Mouse (Mus musculus): ENCODE data around the gene Itga11. TPM values are rescaled to one million over a fixed set of nuclear protein-coding genes. Genes with fewer than 3 reads are reported as not detected.

Gene Itga11
- polyA plus RNA-seq, 1 experiment = 3.8 TPM

GRCm38 (mm10) chr9:62724175-62724574 lies 46.5 kb downstream of the Itga11 start:
- WGBS = 94% methylated on average over 9 of the region's 9 CpGs
- no peaks in the 10 kb centered on the region for H3K36me3 ChIP-seq (ENCODE audit: control insufficient read depth, insufficient read depth, low read length)
- no peak overlapping the region for H3K4me3 ChIP-seq (ENCODE audit: low read depth, low read length)
- TF ChIP-seq CTCF (IDR thresholded peaks at IDR 0.05; ENCODE audit: extremely low read depth, insufficient read length, insufficient replicate concordance, low read depth, low read length) (no peak), POLR2A (IDR thresholded peaks at IDR 0.05; ENCODE audit: low read depth, low read length) (no peak)
- H3K27me3 ChIP-seq (ENCODE audit: control insufficient read depth, insufficient read depth, low read length) = no peaks in the 10 kb centered on the region
- no peaks in the 10 kb centered on the region for H3K4me1 ChIP-seq (ENCODE audit: control insufficient read depth, insufficient read depth, insufficient read length, low read length)
- no peak overlapping the region for H3K27ac ChIP-seq (ENCODE audit: insufficient read depth, low read depth, low read length)

- WGBS = 42% methylated on average over 5 of the region's 5 CpGs
- TF ChIP-seq POLR2A (IDR thresholded peaks at IDR 0.05; ENCODE audit: low read depth, low read length) (no peak), CTCF (IDR thresholded peaks at IDR 0.05; ENCODE audit: extremely low read depth, insufficient read length, insufficient replicate concordance, low read depth, low read length) (no peak)
- Histone ChIP-seq H3K27me3 (ENCODE audit: control insufficient read depth, insufficient read depth, low read length) (no peaks in the 10 kb centered on the region), H3K36me3 (ENCODE audit: control insufficient read depth, insufficient read depth, low read length) (no peaks in the 10 kb centered on the region), H3K27ac (ENCODE audit: insufficient read depth, low read depth, low read length) (no peak overlapping the region), H3K4me3 (ENCODE audit: low read depth, low read length) (no peak overlapping the region), H3K4me1 (ENCODE audit: control insufficient read depth, insufficient read depth, insufficient read length, low read length) (no peaks in the 10 kb centered on the region)
Observed at GRCm38 (mm10) chr9:62725247-62725646, 47.6 kb downstream of the Itga11 start.

GRCm38 (mm10) chr9:62726472-62726871 lies 48.8 kb downstream of the Itga11 start:
- TF ChIP-seq POLR2A (IDR thresholded peaks at IDR 0.05; ENCODE audit: low read depth, low read length) = no peak
- TF ChIP-seq CTCF (IDR thresholded peaks at IDR 0.05; ENCODE audit: extremely low read depth, insufficient read length, insufficient replicate concordance, low read depth, low read length) = no peak
- WGBS = 60% methylated on average over 6 of the region's 6 CpGs
- Histone ChIP-seq H3K27ac (ENCODE audit: insufficient read depth, low read depth, low read length) (no peak overlapping the region), H3K36me3 (ENCODE audit: control insufficient read depth, insufficient read depth, low read length) (no peaks in the 10 kb centered on the region), H3K27me3 (ENCODE audit: control insufficient read depth, insufficient read depth, low read length) (no peaks in the 10 kb centered on the region), H3K4me3 (ENCODE audit: low read depth, low read length) (no peak overlapping the region), H3K4me1 (ENCODE audit: control insufficient read depth, insufficient read depth, insufficient read length, low read length) (no peaks in the 10 kb centered on the region)

GRCm38 (mm10) chr9:62744558-62745275 lies 67.1 kb downstream of the Itga11 start:
- WGBS = 51% methylated on average over 7 of the region's 7 CpGs
- H3K4me1 ChIP-seq (ENCODE audit: control insufficient read depth, insufficient read depth, insufficient read length, low read length) = no peaks in the 10 kb centered on the region
- TF ChIP-seq CTCF (IDR thresholded peaks at IDR 0.05; ENCODE audit: extremely low read depth, insufficient read length, insufficient replicate concordance, low read depth, low read length) (peak; percentile 58; the same call in 1 of the 2 replicates), POLR2A (IDR thresholded peaks at IDR 0.05; ENCODE audit: low read depth, low read length) (no peak)
- no peak overlapping the region for H3K4me3 ChIP-seq (ENCODE audit: low read depth, low read length)
- no peak overlapping the region for H3K27ac ChIP-seq (ENCODE audit: insufficient read depth, low read depth, low read length)
- H3K36me3 ChIP-seq (ENCODE audit: control insufficient read depth, insufficient read depth, low read length) = no peaks in the 10 kb centered on the region
- peaks cover 5% of the 10 kb centered on the region; the same call in 1 of the 2 replicates for H3K27me3 ChIP-seq (ENCODE audit: control insufficient read depth, insufficient read depth, low read length)

- TF ChIP-seq CTCF (IDR thresholded peaks at IDR 0.05; ENCODE audit: extremely low read depth, insufficient read length, insufficient replicate concordance, low read depth, low read length) = no peak
- TF ChIP-seq POLR2A (IDR thresholded peaks at IDR 0.05; ENCODE audit: low read depth, low read length) = no peak
- Histone ChIP-seq H3K27ac (ENCODE audit: insufficient read depth, low read depth, low read length) (no peak overlapping the region), H3K27me3 (ENCODE audit: control insufficient read depth, insufficient read depth, low read length) (peaks cover 5% of the 10 kb centered on the region; the same call in 1 of the 2 replicates), H3K4me3 (ENCODE audit: low read depth, low read length) (no peak overlapping the region), H3K36me3 (ENCODE audit: control insufficient read depth, insufficient read depth, low read length) (no peaks in the 10 kb centered on the region), H3K4me1 (ENCODE audit: control insufficient read depth, insufficient read depth, insufficient read length, low read length) (no peaks in the 10 kb centered on the region)
- WGBS = 63% methylated on average over 6 of the region's 6 CpGs
Observed at GRCm38 (mm10) chr9:62746646-62747045, 69.0 kb downstream of the Itga11 start.

GRCm38 (mm10) chr9:62749666-62750065 lies 72.0 kb downstream of the Itga11 start:
- H3K36me3 ChIP-seq (ENCODE audit: control insufficient read depth, insufficient read depth, low read length) = no peaks in the 10 kb centered on the region
- H3K27ac ChIP-seq (ENCODE audit: insufficient read depth, low read depth, low read length) = no peak overlapping the region
- TF ChIP-seq POLR2A (IDR thresholded peaks at IDR 0.05; ENCODE audit: low read depth, low read length) = no peak
- TF ChIP-seq CTCF (IDR thresholded peaks at IDR 0.05; ENCODE audit: extremely low read depth, insufficient read length, insufficient replicate concordance, low read depth, low read length) = no peak
- no peaks in the 10 kb centered on the region for H3K27me3 ChIP-seq (ENCODE audit: control insufficient read depth, insufficient read depth, low read length)
- H3K4me1 ChIP-seq (ENCODE audit: control insufficient read depth, insufficient read depth, insufficient read length, low read length) = no peaks in the 10 kb centered on the region
- 56% methylated on average over 6 of the region's 6 CpGs for WGBS
- no peak overlapping the region for H3K4me3 ChIP-seq (ENCODE audit: low read depth, low read length)

GRCm38 (mm10) chr9:62750381-62750780 lies 72.8 kb downstream of the Itga11 start:
- no peak overlapping the region for H3K27ac ChIP-seq (ENCODE audit: insufficient read depth, low read depth, low read length)
- no peak overlapping the region for H3K4me3 ChIP-seq (ENCODE audit: low read depth, low read length)
- H3K36me3 ChIP-seq (ENCODE audit: control insufficient read depth, insufficient read depth, low read length) = no peaks in the 10 kb centered on the region
- TF ChIP-seq CTCF (IDR thresholded peaks at IDR 0.05; ENCODE audit: extremely low read depth, insufficient read length, insufficient replicate concordance, low read depth, low read length) (no peak), POLR2A (IDR thresholded peaks at IDR 0.05; ENCODE audit: low read depth, low read length) (no peak)
- H3K4me1 ChIP-seq (ENCODE audit: control insufficient read depth, insufficient read depth, insufficient read length, low read length) = no peaks in the 10 kb centered on the region
- no peaks in the 10 kb centered on the region for H3K27me3 ChIP-seq (ENCODE audit: control insufficient read depth, insufficient read depth, low read length)
- WGBS = 86% methylated on average over 11 of the region's 11 CpGs

Measured in small intestine, adult 2 months (tissue).